Mouse (Mus musculus) thymus, adult 2 months (tissue): ENCODE data around the gene Gpr139.

Experiments
- CTCF ChIP-seq: fragments of 200-500 bp; IDR thresholded peaks from 2 replicates; pipeline ENCODE4 v1.5.1; 2012; ENCODE audit warnings: mild to moderate bottlenecking, control low read depth, low read length, moderate library complexity, borderline replicate concordance; ENCODE audit not compliant: control insufficient read depth, poor library complexity, insufficient read depth; ENCODE audit errors: extremely low read depth
- POLR2A ChIP-seq: fragments of 200-500 bp; IDR thresholded peaks from 2 replicates; pipeline ENCODE4 v1.6.1; 2012; ENCODE audit warnings: mild to moderate bottlenecking, low read length, control low read depth, moderate library complexity; ENCODE audit not compliant: control insufficient read depth, poor library complexity, insufficient read depth; ENCODE audit errors: extremely low read depth

DNA sequence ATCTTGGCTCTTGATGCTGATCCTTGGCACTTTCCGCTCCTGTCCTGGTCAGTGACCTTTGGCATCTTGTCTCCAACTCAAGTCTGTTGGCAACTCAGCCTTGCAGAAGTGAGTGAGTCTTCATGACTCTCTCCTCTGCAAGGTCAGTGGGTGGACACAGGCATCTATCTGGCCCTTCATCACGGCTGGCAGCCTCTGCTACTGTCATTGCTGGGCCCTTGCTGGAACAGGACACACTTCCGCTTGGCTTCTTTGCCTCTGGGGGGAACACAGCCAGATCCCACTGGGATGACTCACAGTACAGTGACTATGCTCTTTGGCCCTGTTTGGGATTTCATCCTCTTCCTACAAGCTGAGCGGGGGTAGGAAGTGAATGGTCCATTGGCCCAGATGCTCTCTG, 78.5 kb downstream of the Gpr139 start:
- TF ChIP-seq CTCF (no peak), POLR2A (no peak)
